Mouse (Mus musculus): ENCODE results near the gene Gramd1c. TPM values are rescaled to one million over a fixed set of nuclear protein-coding genes. Genes with fewer than 3 reads are reported as not detected.

The Gramd1c gene
- polyA plus RNA-seq, 1 experiment from 2014 or later, result 2.7 TPM

DNA sequence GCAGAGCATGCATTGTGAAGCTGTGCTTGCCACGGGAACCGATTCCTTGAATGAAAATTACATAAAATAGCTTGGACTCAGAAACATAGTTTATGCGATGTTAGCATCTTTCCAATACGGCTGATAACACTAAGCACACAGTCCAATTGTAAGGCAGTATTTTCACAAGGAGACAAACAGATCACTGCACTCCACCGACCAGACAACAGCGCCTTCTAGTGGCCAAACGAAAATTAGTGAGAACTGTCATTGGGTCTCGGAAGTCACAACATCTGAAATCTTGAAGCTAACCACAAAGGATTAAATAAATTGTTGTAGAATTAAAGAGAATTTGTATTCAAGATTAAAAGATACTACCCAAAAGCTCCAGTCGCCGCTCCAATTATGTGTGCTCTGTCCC is 4.4 kb downstream of the Gramd1c start:
- H3K9ac ChIP-seq, result no peak overlapping the region
- 20% methylated on average over 10 of the region's 10 CpGs for WGBS (ENCODE audit: insufficient replicate concordance)
- no peaks in the 10 kb centered on the region for H3K36me3 ChIP-seq
- no peak overlapping the region for H3K4me2 ChIP-seq
- H3K27me3 ChIP-seq, result no peaks in the 10 kb centered on the region
- no peaks in the 10 kb centered on the region for H3K9me3 ChIP-seq (replicated peaks)
- DNase-seq, result peak; percentile 37
- no peak overlapping the region for H3K27ac ChIP-seq
- peaks cover 7% of the 10 kb centered on the region; the same call in 1 of the 2 replicates for H3K4me1 ChIP-seq (replicated peaks)
- no peak overlapping the region for H3K4me3 ChIP-seq (replicated peaks)
- ATAC-seq (ENCODE audit: low read depth), result no peak

DNA sequence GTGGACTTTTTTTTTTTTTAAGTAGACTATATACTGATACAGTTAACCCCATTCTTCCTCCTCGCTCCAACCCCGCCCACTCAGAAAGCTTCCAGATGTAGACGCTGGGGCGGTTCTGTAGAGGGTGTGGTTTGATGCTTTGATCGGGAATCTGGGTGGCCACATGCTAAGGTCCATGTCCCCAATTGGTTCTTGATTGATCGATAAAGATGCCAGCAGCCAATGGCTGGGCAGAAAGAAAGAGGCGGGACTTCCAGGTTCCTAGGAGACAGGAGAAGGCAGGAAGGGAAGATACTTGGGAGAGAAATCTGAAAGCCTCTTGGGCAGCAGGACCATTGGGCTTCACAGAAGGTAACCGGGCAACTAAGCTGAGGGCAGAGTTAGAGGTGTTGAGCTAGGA is 7.4 kb downstream of the Gramd1c start:
- Histone ChIP-seq H3K4me1 (replicated peaks) (no peaks in the 10 kb centered on the region), H3K9ac (no peak overlapping the region), H3K36me3 (no peaks in the 10 kb centered on the region), H3K9me3 (replicated peaks) (no peaks in the 10 kb centered on the region), H3K27ac (no peak overlapping the region), H3K4me2 (no peak overlapping the region), H3K4me3 (replicated peaks) (no peak overlapping the region), H3K27me3 (no peaks in the 10 kb centered on the region)
- DNase-seq (no peak), ATAC-seq (ENCODE audit: low read depth) (no peak)
- 40% methylated on average over 8 of the region's 8 CpGs for WGBS (ENCODE audit: insufficient replicate concordance)

DNA sequence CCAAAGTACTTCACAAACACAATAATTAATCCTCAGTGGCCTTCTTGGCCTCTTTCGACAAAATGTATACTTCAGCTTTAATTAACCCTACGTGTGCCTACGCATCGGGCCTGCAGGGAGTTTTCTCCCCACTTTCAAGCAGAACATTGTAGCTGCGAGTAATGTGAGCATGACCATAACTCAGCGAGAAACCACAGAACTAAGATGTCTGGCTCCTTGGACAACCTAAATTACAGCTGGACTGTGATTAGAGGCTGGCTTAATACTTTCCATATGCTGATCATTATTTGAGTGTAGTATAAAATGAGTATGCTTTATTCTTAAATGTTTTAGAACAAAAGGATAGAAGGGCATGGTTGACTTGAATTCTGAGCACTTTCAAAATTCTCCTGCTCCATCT is 9.9 kb downstream of the Gramd1c start:
- Histone ChIP-seq H3K27ac (no peak overlapping the region), H3K4me3 (replicated peaks) (no peak overlapping the region), H3K4me2 (no peak overlapping the region), H3K9me3 (replicated peaks) (no peaks in the 10 kb centered on the region), H3K4me1 (replicated peaks) (no peaks in the 10 kb centered on the region), H3K36me3 (no peaks in the 10 kb centered on the region), H3K9ac (no peak overlapping the region), H3K27me3 (no peaks in the 10 kb centered on the region)
- ATAC-seq (ENCODE audit: low read depth), result no peak
- WGBS (ENCODE audit: insufficient replicate concordance), result 74% methylated on average over 6 of the region's 6 CpGs
- no peak for DNase-seq

DNA sequence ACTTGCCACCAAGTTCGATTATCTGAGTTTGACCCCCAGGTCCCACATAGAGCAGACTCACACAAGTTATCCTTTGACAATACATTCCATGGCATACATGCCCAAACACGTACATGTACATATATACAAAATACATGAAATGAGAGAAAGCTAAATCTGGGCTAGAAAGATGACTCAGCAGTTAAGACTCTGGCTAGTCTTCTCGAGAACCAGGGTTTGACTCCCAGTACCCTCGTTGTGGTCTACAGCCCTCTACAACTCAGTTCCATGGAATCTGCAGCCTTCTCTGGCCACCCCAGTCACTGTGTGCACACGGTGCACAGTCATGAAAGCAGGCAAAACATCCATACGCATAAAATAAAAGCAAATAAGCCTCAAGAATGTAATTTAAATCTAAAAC is 10.8 kb downstream of the Gramd1c start:
- DNase-seq, result no peak
- ATAC-seq (ENCODE audit: low read depth), result no peak
- Histone ChIP-seq H3K4me1 (replicated peaks) (no peaks in the 10 kb centered on the region), H3K36me3 (no peaks in the 10 kb centered on the region), H3K27me3 (no peaks in the 10 kb centered on the region), H3K9me3 (replicated peaks) (no peaks in the 10 kb centered on the region), H3K4me2 (no peak overlapping the region), H3K4me3 (replicated peaks) (no peak overlapping the region), H3K9ac (no peak overlapping the region), H3K27ac (no peak overlapping the region)
- WGBS (ENCODE audit: insufficient replicate concordance), result 58% methylated on average over 6 of the region's 6 CpGs

DNA sequence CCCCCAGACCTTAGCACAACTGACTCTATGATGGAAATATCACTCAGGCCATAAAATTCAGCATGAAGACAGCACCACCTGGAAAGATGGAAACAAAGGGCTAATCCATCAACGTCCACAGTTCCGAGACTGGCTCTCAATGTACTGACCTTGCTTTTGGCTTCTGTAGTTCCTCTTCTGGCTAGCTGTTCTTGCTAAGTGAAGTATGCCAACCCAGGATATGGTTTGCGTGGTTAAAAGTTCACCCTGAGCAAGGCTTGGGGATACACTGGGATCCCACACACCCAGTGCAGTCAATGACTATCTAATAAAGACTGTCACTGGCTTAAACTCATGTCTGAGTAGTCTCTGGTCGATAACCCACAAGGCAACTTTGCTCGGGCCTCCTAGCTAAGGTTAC is 13.0 kb downstream of the Gramd1c start:
- WGBS (ENCODE audit: insufficient replicate concordance), result 49% methylated on average over 5 of the region's 5 CpGs
- Histone ChIP-seq H3K36me3 (no peaks in the 10 kb centered on the region), H3K27me3 (no peaks in the 10 kb centered on the region), H3K4me1 (replicated peaks) (no peaks in the 10 kb centered on the region), H3K9me3 (replicated peaks) (no peaks in the 10 kb centered on the region), H3K4me3 (replicated peaks) (no peak overlapping the region), H3K9ac (no peak overlapping the region), H3K27ac (no peak overlapping the region), H3K4me2 (no peak overlapping the region)
- ATAC-seq (ENCODE audit: low read depth) (no peak), DNase-seq (no peak)

DNA sequence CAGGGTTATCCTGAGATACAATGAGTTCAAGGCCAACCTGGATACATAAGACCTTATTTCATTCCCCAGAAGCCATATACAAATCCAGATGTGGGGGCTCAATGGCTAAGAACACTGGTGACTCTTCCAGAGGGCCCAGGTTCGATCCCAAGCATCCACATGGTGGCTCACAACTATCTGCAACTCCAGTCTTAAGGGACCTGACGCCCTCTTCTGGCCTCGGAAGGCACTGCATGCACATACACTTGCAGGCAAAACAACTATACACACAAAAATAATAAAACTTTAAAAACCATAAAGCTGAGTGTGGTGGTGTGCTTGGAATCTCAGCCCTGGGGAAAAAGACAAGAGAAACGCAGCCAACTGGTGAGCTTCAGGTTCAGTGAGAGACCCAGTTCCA is 24.0 kb downstream of the Gramd1c start:
- H3K4me2 ChIP-seq, result no peak overlapping the region
- H3K27ac ChIP-seq, result no peak overlapping the region
- WGBS (ENCODE audit: insufficient replicate concordance), result 64% methylated on average over 4 of the region's 4 CpGs
- no peaks in the 10 kb centered on the region for H3K4me1 ChIP-seq (replicated peaks)
- H3K9me3 ChIP-seq (replicated peaks), result no peaks in the 10 kb centered on the region
- no peak for DNase-seq
- ATAC-seq (ENCODE audit: low read depth), result no peak
- no peaks in the 10 kb centered on the region for H3K36me3 ChIP-seq
- no peaks in the 10 kb centered on the region for H3K27me3 ChIP-seq
- H3K4me3 ChIP-seq (replicated peaks), result no peak overlapping the region
- H3K9ac ChIP-seq, result no peak overlapping the region

DNA sequence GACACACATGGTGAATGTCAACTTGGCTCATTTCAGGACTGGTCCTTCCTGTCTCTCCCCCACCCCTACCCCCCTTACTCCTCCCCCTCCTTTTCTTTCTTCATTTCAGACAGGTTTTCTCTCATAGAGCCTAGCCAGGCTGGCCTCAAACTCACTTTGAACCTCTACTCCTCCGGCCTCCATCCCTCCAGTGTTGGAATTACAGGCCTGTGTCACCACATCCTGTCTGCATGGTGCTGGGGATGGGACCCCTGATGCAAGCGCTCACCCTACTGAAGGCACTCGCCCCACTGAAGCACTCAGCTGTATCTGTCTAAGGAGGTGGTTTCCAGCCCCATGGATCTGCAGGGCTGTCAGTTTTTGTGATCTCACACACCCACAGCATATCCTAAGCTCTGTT is 27.9 kb downstream of the Gramd1c start:
- Histone ChIP-seq H3K27me3 (no peaks in the 10 kb centered on the region), H3K4me1 (replicated peaks) (peaks cover 7% of the 10 kb centered on the region), H3K27ac (no peak overlapping the region), H3K4me3 (replicated peaks) (no peak overlapping the region), H3K4me2 (no peak overlapping the region), H3K36me3 (no peaks in the 10 kb centered on the region), H3K9me3 (replicated peaks) (no peaks in the 10 kb centered on the region), H3K9ac (no peak overlapping the region)
- WGBS (ENCODE audit: insufficient replicate concordance), result 64% methylated on average over 3 of the region's 3 CpGs
- DNase-seq, result no peak
- ATAC-seq (ENCODE audit: low read depth), result no peak

DNA sequence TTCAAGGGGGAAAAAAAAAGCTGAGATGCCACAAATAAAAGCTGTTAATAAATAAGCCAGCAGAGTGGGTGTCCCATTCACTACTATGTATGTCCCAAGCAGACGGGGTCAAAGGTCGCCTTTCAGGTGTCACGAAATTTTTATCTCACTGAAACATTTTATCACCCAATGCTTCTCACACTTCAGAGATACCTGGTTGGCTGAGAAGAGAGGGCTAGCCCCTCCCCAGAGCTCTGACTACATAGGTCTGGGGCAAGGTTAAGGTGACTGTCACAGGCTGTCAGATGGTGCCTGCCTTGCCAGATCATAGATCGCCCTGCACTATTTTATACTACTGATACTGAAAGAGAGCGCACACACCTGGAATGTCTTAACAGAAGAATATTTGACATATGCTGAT is 29.8 kb downstream of the Gramd1c start:
- DNase-seq (no peak), ATAC-seq (ENCODE audit: low read depth) (peak; percentile 58; the same call in 1 of the 2 replicates)
- H3K4me2 ChIP-seq, result no peak overlapping the region
- H3K36me3 ChIP-seq, result no peaks in the 10 kb centered on the region
- WGBS (ENCODE audit: insufficient replicate concordance), result 55% methylated on average over 5 of the region's 5 CpGs
- H3K4me1 ChIP-seq (replicated peaks), result peaks cover 7% of the 10 kb centered on the region
- no peak overlapping the region for H3K27ac ChIP-seq
- H3K27me3 ChIP-seq, result no peaks in the 10 kb centered on the region
- no peaks in the 10 kb centered on the region for H3K9me3 ChIP-seq (replicated peaks)
- no peak overlapping the region for H3K9ac ChIP-seq
- H3K4me3 ChIP-seq (replicated peaks), result no peak overlapping the region

DNA sequence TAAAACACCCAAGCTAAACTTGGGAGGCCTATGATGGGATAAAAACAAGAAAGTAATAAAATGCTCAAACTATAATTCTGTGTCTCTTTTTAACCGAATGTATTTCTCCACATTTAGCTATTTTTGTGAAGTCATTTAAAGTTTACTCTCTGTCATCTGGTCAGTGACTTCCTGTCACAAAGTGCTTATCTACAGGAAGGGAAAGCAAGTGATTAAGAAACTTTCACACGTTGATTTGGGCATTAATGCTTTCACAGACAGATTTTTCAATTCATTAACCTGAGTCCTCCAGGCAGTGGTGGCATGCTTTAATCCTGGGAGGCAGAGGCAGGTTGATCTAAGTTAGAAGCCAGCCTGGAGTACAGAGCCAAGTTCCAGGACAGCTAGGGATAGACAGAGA is 33.9 kb downstream of the Gramd1c start:
- Histone ChIP-seq H3K4me1 (replicated peaks) (peaks cover 24% of the 10 kb centered on the region), H3K4me3 (replicated peaks) (no peak overlapping the region), H3K36me3 (no peaks in the 10 kb centered on the region), H3K4me2 (no peak overlapping the region), H3K9me3 (replicated peaks) (no peaks in the 10 kb centered on the region), H3K9ac (no peak overlapping the region), H3K27ac (no peak overlapping the region), H3K27me3 (no peaks in the 10 kb centered on the region)
- ATAC-seq (ENCODE audit: low read depth), result no peak
- WGBS (ENCODE audit: insufficient replicate concordance), result 7% methylated on average over 2 of the region's 2 CpGs
- no peak for DNase-seq

DNA sequence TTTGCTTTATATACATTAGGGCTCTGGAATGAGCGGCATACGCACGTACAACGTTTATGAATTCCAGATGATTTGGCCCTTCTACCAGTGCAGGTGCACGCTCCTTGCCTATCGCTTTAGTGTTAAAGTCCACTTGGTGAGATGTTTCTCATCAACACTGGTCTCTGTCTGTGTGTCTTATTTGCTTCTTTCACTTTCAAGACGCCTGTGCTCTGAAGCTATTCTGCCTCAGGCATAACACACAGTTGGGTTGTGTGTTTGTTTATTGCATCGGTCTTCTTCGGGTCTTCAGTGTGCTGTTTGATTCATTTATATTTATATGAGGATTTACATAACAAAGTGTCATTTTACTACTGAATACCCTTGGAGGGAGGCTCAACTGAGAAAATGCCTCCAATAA is 36.3 kb downstream of the Gramd1c start:
- ATAC-seq (ENCODE audit: low read depth) (no peak), DNase-seq (no peak)
- 79% methylated on average over 9 of the region's 9 CpGs for WGBS (ENCODE audit: insufficient replicate concordance)
- Histone ChIP-seq H3K9ac (no peak overlapping the region), H3K36me3 (no peaks in the 10 kb centered on the region), H3K4me2 (no peak overlapping the region), H3K4me3 (replicated peaks) (no peak overlapping the region), H3K27me3 (no peaks in the 10 kb centered on the region), H3K27ac (no peak overlapping the region), H3K4me1 (replicated peaks) (peaks cover 17% of the 10 kb centered on the region), H3K9me3 (replicated peaks) (no peaks in the 10 kb centered on the region)

DNA sequence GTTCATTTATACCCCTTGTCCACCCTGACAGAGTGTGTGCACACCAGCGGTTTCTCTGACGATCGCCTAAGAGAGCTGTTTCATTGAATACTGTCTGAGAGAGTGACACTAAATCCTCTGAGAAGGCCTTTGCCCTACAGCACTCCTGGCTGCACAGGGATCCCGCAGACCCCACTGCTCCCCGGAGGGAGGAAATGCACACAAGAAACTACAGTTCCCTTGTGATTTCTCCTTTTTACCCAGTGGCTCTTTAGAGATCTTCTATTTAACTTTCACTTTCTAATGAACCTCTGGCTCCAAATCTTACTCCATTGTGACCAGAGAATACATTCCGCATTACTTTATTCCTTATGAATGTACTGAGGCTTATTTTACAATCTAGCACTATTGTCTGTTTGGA is 36.9 kb downstream of the Gramd1c start:
- ATAC-seq (ENCODE audit: low read depth), result no peak
- peaks cover 17% of the 10 kb centered on the region for H3K4me1 ChIP-seq (replicated peaks)
- H3K4me2 ChIP-seq, result no peak overlapping the region
- no peak overlapping the region for H3K4me3 ChIP-seq (replicated peaks)
- no peak overlapping the region for H3K27ac ChIP-seq
- 50% methylated on average over 6 of the region's 6 CpGs for WGBS (ENCODE audit: insufficient replicate concordance)
- H3K9me3 ChIP-seq (replicated peaks), result no peaks in the 10 kb centered on the region
- no peaks in the 10 kb centered on the region for H3K27me3 ChIP-seq
- no peaks in the 10 kb centered on the region for H3K36me3 ChIP-seq
- DNase-seq, result no peak
- no peak overlapping the region for H3K9ac ChIP-seq

DNA sequence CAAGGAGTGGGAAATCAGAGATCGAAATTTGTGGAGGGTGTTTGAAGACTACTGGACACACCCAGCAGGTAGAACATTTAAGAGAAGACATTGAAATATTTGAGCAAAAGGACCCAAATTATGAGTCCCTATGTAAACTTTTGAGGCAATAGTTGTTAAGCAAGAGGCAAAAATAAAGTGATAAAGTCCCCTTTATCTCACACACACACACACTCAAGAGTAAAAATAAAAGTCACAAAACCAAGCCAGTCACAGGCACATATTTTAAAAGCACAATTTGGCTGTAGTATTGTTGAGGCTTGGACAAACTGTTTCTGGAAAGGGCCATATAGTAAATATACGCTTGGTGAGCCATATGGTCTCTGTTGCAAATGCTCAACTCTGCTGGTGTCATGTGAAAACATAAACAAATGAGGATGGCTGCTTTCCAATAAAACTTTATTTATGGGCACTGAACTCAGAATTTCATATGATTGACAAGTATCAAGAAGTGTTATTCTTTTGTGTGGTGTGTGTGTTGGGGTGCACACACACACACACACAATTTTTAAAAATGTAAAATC is 44.1 kb downstream of the Gramd1c start:
- H3K4me2 ChIP-seq, result peak overlapping the region; percentile 61
- peak overlapping the region; percentile 44 for H3K9ac ChIP-seq
- no peak for DNase-seq
- no peaks in the 10 kb centered on the region for H3K9me3 ChIP-seq (replicated peaks)
- H3K4me3 ChIP-seq (replicated peaks), result peak overlapping the region; percentile 23; the same call in 1 of the 2 replicates
- ATAC-seq (ENCODE audit: low read depth), result no peak
- 38% methylated on average over 2 of the region's 2 CpGs for WGBS (ENCODE audit: insufficient replicate concordance)
- H3K27ac ChIP-seq, result peak overlapping the region; percentile 86
- peaks cover 38% of the 10 kb centered on the region for H3K4me1 ChIP-seq (replicated peaks)
- no peaks in the 10 kb centered on the region for H3K36me3 ChIP-seq
- no peaks in the 10 kb centered on the region for H3K27me3 ChIP-seq

All from liver, embryonic 13.5 days (tissue).